Mouse (Mus musculus) embryonic fibroblast, embryonic 13.5 days (primary cell): ENCODE measurements around the gene Camk1d. TPM values are rescaled to one million over a fixed set of nuclear protein-coding genes. Genes with fewer than 3 reads are reported as not detected.
A peak's percentile ranks its signal among the peaks of the same experiment; 100 is the strongest.

Source experiments
- H3K27ac ChIP-seq: 2 replicates; pipeline ENCODE4 v1.5.1; 2012; ENCODE audit warnings: low read length, control low read depth, inconsistent platforms; ENCODE audit not compliant: insufficient read depth
- H3K4me1 ChIP-seq: 2 replicates; pipeline ENCODE4 v1.6.1; 2011; ENCODE audit warnings: low read length; ENCODE audit not compliant: control insufficient read depth, insufficient read depth
- H3K4me3 ChIP-seq: 2 replicates; pipeline ENCODE4 v1.5.1; 2011; ENCODE audit warnings: mild to moderate bottlenecking, control low read depth, low read length; ENCODE audit not compliant: insufficient read depth
- CTCF ChIP-seq: IDR thresholded peaks from 2 replicates; pipeline ENCODE4 v1.5.1; 2011; ENCODE audit warnings: mild to moderate bottlenecking, control low read depth, low read length, moderate library complexity, borderline replicate concordance; ENCODE audit not compliant: insufficient read depth
- POLR2A ChIP-seq: IDR thresholded peaks from 2 replicates; pipeline ENCODE4 v1.6.1; 2011; ENCODE audit warnings: low read depth, mild to moderate bottlenecking, control low read depth, low read length, moderate library complexity
- polyA plus RNA-seq: library from polyadenylated mRNA; stranded (reverse); fragments of >200 nt; gene quantifications from 2 replicates; pipeline ENCODE4 v1.2.4, GENCODE M21; 2011; ENCODE audit warnings: low read depth; ENCODE audit not compliant: missing spikeins, insufficient read length

The Camk1d gene
- polyA plus RNA-seq, 1 experiment: 4.3 TPM

GRCm38 (mm10) chr2:5735881-5736280 is 21.6 kb upstream of the Camk1d start:
- Histone ChIP-seq H3K27ac (no peak overlapping the region), H3K4me3 (no peak overlapping the region), H3K4me1 (no peaks in the 10 kb centered on the region; the same call in 1 of the 2 replicates)
- TF ChIP-seq CTCF (no peak), POLR2A (no peak)

- TF ChIP-seq CTCF (no peak), POLR2A (no peak)
- peaks cover 3% of the 10 kb centered on the region; the same call in 1 of the 2 replicates for H3K4me1 ChIP-seq
- no peak overlapping the region for H3K4me3 ChIP-seq
- no peak overlapping the region for H3K27ac ChIP-seq
Measured at GRCm38 (mm10) chr2:5733300-5734085, 19.2 kb upstream of the Camk1d start.

- H3K27ac ChIP-seq: no peak overlapping the region
- H3K4me3 ChIP-seq: no peak overlapping the region
- H3K4me1 ChIP-seq: peaks cover 3% of the 10 kb centered on the region; the same call in 1 of the 2 replicates
- no peak for TF ChIP-seq CTCF
- TF ChIP-seq POLR2A: no peak
Measured at GRCm38 (mm10) chr2:5732047-5732446, 17.7 kb upstream of the Camk1d start.

DNA sequence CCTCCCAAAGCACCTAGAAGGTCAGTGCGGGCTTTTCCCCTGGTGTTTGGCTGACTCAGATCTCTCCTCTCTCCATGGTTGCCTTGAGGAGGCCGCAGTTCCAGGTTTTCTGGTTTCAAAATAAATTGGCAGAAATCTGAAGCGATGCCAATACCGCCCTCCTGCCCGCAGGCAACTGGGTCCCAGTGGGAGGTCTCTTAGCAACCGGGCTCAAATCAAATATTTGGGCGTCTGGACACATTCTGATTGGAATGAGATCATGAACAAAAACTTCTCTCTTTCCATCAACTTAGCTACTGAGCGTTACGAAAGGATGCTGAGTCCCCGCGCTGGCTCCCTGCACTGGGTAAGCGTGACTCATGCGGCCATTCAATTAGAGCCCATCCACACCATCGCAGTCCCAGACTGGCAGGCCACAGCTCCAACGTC is 16.1 kb upstream of the Camk1d start:
- peaks cover 3% of the 10 kb centered on the region; the same call in 1 of the 2 replicates for H3K4me1 ChIP-seq
- peak overlapping the region; percentile 21; the same call in 1 of the 2 replicates for H3K27ac ChIP-seq
- no peak overlapping the region for H3K4me3 ChIP-seq
- TF ChIP-seq POLR2A: no peak
- no peak for TF ChIP-seq CTCF

DNA sequence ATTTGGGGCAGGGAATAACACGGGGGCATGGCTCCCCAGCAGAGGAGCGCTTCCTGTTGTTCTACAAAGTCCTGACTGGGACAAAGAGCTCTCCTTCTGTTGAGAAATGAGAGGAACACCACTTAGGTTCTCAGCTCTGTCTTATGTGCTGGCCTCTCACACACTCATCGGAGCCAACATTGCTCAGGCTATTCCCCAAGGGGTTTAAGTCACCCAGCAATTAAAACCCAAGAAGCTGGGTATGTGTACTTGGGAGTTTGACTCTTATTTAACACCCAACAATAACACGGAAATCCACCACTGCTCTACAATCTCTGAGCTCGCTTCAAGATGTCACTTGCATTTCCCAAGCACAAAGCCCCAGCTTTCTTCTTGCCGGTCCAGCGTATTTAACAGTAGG is 15.6 kb upstream of the Camk1d start:
- peaks cover 3% of the 10 kb centered on the region; the same call in 1 of the 2 replicates for H3K4me1 ChIP-seq
- H3K4me3 ChIP-seq: no peak overlapping the region
- TF ChIP-seq CTCF: no peak
- no peak for TF ChIP-seq POLR2A
- peak overlapping the region; percentile 21; the same call in 1 of the 2 replicates for H3K27ac ChIP-seq

DNA sequence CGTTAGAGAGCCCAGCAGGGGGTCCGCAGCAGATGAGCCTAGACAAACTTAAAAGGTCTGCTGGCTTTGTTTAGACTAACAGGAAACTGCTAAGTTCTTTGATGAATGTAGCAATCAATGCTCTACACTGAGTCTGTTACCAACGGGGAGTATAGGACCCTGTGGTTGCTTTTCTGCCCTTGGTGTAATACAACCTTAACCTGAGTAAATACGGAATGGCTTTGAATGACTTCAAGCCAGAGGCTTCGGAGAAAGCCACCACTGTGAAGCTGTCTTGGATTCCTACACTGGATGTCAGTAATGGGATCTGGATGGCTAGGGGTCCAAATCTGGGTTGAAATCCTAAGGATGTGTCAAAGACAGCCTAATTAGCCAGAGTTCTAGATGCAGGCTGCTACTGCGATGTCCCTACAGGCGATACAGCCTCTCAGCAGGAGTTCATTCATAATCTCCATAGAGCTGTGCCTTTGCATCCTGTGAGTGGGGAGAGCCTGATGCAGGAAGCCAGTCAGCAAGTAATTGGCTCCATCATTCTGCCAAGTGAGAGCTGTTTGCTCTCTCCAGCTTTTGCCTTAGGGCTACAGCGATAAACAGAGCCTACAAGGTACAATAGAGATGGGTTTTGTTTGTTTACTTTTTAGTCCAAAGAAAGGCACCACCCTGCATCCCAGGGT is 10.8 kb upstream of the Camk1d start:
- no peak overlapping the region for H3K27ac ChIP-seq
- H3K4me1 ChIP-seq: peaks cover 2% of the 10 kb centered on the region; the same call in 1 of the 2 replicates
- no peak overlapping the region for H3K4me3 ChIP-seq
- TF ChIP-seq CTCF: no peak
- no peak for TF ChIP-seq POLR2A

- no peaks in the 10 kb centered on the region for H3K4me1 ChIP-seq
- TF ChIP-seq POLR2A: no peak
- TF ChIP-seq CTCF: no peak
- H3K27ac ChIP-seq: no peak overlapping the region
- H3K4me3 ChIP-seq: no peak overlapping the region
Measured at GRCm38 (mm10) chr2:5717675-5718074, 3.4 kb upstream of the Camk1d start.

- Histone ChIP-seq H3K4me3 (no peak overlapping the region), H3K27ac (no peak overlapping the region), H3K4me1 (no peaks in the 10 kb centered on the region)
- TF ChIP-seq POLR2A (no peak), CTCF (no peak)
Measured at GRCm38 (mm10) chr2:5715544-5715943, 1.2 kb upstream of the Camk1d start.

DNA sequence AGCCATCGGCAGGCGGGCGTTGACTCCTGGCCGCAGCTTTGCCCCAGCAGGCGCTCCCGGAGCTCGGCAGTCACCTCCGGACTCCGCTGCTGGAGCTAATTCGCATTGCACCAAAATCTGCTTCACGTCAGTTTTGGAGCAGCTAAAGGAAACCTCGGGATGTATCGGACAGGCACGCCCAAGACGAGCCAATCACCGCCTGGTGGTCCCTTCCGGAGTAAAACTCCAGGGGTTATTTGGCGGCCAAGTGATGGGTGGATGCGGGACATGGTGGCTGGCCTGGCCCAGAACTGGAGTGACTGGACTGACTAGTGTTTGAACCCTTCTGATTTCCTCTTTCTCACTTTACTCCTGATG is 717 bp upstream of the Camk1d start:
- Histone ChIP-seq H3K4me3 (peak overlapping the region; percentile 59), H3K4me1 (no peaks in the 10 kb centered on the region), H3K27ac (no peak overlapping the region)
- TF ChIP-seq POLR2A (no peak), CTCF (no peak)

DNA sequence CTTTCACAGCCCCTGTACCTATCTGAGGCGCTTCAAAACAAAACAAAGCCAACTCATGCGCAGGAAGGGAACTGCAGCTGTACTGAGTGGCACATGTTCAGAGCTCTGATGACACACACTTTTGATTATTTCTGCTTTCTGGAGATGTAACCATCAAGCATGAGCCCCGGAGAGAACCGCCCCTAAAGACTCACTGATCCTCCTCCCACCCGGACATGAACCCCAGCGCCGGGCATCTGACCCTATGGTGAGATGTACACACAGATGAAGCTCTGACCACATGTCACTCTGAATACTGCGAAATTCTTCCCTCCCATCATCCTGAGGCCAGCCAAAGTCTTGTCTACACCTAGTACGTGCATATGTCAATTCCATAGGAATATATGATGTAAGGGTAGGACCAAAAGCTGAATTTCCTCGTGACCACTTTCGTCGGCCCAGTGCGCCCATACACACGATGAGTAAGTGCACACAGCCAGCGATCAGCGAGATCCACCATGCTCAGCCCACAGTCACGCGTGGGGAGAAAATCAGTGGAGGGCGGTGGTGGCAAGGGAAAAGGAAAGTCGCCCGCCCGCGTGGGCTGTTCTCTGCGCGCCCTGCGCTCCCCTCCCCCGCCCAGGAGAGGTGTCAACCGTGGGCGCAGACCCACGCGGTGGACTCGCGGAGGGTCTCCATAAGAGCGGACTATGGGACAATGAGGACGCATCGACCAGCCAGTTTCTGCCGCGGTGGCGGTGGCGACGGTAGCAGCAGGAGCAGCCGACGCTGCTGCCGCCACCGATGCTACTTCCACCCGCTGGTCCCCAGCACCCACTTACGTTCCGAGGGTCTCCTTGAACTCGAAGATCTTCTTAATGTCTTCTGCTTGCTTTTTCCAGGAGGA is 747 bp downstream of the Camk1d start:
- H3K4me1 ChIP-seq: no peaks in the 10 kb centered on the region
- no peak overlapping the region for H3K27ac ChIP-seq
- H3K4me3 ChIP-seq: peak overlapping the region; percentile 59
- TF ChIP-seq POLR2A (no peak), CTCF (no peak)
